Mouse (Mus musculus): ENCODE measurements around the gene Npvf.
"Not testable (repeated sequence)": the region's sequence is repeated elsewhere in the genome, so short reads cannot be mapped to it uniquely, and the experiment has no call there.

Gene Npvf

GRCm38 (mm10) chr6:50639656-50640055 lies 14.6 kb downstream of the Npvf start:
- DNase-seq = no peak

DNA sequence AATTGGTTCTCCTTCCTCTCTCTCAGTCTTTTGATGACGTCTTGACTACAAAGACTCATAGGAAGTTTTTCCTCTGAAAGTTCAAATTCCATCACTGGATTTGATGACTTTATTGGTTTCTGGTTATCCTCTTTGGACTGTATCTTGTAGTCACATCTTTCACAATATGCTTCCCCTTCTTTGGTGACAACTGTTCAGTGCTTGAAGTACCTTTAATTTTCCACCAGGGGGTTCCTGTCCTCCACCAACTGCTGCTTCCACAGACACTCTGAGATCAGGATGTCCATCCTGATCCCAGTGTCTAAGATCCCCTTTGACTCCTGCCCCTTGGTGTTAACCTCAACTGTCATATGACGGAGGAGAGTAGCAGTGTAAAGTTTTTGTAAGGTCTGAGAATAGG lies 28.1 kb downstream of the Npvf start:
- not testable (repeated sequence) for DNase-seq

DNA sequence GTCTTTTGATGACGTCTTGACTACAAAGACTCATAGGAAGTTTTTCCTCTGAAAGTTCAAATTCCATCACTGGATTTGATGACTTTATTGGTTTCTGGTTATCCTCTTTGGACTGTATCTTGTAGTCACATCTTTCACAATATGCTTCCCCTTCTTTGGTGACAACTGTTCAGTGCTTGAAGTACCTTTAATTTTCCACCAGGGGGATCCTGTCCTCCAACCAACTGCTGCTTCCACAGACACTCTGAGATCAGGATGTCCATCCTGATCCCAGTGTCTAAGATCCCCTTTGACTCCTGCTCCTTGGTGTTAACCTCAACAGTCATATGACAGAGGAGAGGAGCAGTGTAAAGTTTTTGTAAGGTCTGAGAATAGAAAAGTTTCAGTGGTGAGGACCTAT lies 36.0 kb downstream of the Npvf start:
- DNase-seq = not testable (repeated sequence)

DNA sequence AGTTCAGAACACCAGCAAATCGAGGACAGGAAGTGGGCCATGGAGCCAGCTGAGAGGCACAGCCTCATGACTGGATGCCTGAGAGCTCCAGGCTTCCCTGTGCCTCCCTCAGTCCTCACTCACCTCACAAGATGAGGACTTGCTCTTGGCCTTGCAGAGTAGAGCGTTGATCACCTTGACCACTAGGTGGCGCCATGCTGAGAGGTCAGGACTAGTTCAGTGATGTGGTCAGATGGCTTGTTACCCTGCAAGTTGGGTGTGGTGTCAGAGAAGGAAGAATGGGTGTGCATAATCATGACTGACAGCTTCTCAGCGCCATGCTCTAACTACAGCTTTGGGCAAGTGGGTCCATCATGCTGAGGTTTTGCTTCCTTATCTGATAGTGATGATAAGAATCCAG lies 52.6 kb downstream of the Npvf start:
- peak; percentile 65 for DNase-seq

Measured in embryo, embryonic 11 days (tissue).